Mouse (Mus musculus): ENCODE measurements at regions not wholly inside any gene's neighbourhood (a gene's known extent, or its start where the extent isn't known, plus 50 kb on each side); places are given as distances from the start of the nearest gene placed in this dataset.

DNA sequence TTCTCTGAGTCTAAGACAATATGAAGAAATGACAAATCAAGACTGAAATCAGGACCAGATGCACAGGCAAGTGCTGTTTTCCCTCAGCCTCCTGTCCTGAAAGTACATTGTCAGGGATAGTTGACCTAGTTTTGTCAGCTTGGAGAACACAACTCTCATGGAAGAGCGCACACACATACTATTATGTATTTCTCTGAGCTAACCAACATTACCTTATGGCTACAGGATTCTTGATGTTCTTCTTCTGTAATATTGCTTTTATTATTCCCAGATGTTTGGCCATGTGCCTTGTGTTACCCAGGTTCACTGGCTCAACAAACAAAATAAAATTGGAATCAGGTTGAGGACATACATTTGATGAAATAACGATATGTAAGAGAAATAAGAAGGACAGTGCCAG is 521.1 kb downstream of the Slc22a22 start:
- no peaks in the 10 kb centered on the region for H3K4me1 ChIP-seq (ENCODE audit: control insufficient read depth in 1 of 2, insufficient read depth in 2 of 2, low read length in 2 of 2)
- TF ChIP-seq ELF1 (IDR thresholded peaks at IDR 0.05; ENCODE audit: low read depth, low read length), result no peak
- TF ChIP-seq MAX (IDR thresholded peaks at IDR 0.05; ENCODE audit: low read length), result no peak
- TF ChIP-seq MXI1 (IDR thresholded peaks at IDR 0.05; ENCODE audit: low read depth, low read length), result no peak
- TF ChIP-seq MYB (IDR thresholded peaks at IDR 0.05; ENCODE audit: low read depth, low read length), result no peak
- TF ChIP-seq CHD1 (IDR thresholded peaks at IDR 0.05; ENCODE audit: low read depth, low read length), result no peak
- no peak for TF ChIP-seq MEF2A (IDR thresholded peaks at IDR 0.05; ENCODE audit: extremely low read depth, insufficient replicate concordance, low read depth, low read length, poor library complexity, severe bottlenecking)
- TF ChIP-seq ZKSCAN1 (IDR thresholded peaks at IDR 0.05; ENCODE audit: low read depth, low read length), result no peak
- TF ChIP-seq USF1 (IDR thresholded peaks at IDR 0.05; ENCODE audit: low read depth, low read length), result no peak
- no peak overlapping the region for H3K4me3 ChIP-seq (ENCODE audit: control insufficient read depth in 1 of 2, insufficient read depth in 1 of 2, low read depth in 2 of 2, low read length in 2 of 2)
- H3K36me3 ChIP-seq (ENCODE audit: control insufficient read depth in 1 of 2, insufficient read depth in 2 of 2, low read length in 2 of 2), result no peaks in the 10 kb centered on the region
- no peak overlapping the region for H3K9ac ChIP-seq (ENCODE audit: control insufficient read depth, low read depth, low read length, poor library complexity, severe bottlenecking)
- no peaks in the 10 kb centered on the region for H3K79me2 ChIP-seq (ENCODE audit: control insufficient read depth, insufficient read depth, low read length, poor library complexity)
- no peaks in the 10 kb centered on the region for H3K27me3 ChIP-seq (ENCODE audit: control insufficient read depth in 1 of 2, insufficient read depth in 2 of 2, low read length in 2 of 2)
- no peaks in the 10 kb centered on the region for H3K9me3 ChIP-seq (replicated peaks; ENCODE audit: insufficient read depth, low read length)
- no peak overlapping the region for H3K27ac ChIP-seq (ENCODE audit: control insufficient read depth, low read depth, low read length)
- DNase-seq (ENCODE audit: low read depth, low spot score), result no peak

DNA sequence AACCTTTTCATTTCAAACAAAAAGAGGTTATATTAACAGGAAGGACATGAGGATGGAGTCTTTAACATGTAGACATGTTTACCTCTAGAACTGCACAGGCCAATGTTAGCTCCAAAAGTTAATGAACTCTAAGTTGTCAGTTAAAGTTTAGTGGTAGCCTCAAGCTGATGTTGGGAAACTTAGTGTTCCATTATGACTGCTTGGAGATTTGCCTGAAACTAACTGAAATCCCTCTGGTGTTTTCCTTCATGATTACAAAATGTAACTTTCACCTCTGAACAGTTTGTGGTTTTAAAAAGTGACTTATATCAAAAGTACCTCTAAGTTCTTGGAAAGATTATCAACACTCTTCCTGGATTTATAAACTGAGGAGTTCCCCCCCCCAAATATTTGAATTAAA is 525.2 kb downstream of the Slc22a22 start:
- Histone ChIP-seq H3K9ac (ENCODE audit: control insufficient read depth, low read depth, low read length, poor library complexity, severe bottlenecking) (no peak overlapping the region), H3K79me2 (ENCODE audit: control insufficient read depth, insufficient read depth, low read length, poor library complexity) (no peaks in the 10 kb centered on the region), H3K27me3 (ENCODE audit: control insufficient read depth in 1 of 2, insufficient read depth in 2 of 2, low read length in 2 of 2) (no peaks in the 10 kb centered on the region), H3K27ac (ENCODE audit: control insufficient read depth, low read depth, low read length) (no peak overlapping the region), H3K4me1 (ENCODE audit: control insufficient read depth in 1 of 2, insufficient read depth in 2 of 2, low read length in 2 of 2) (no peaks in the 10 kb centered on the region), H3K4me3 (ENCODE audit: control insufficient read depth in 1 of 2, insufficient read depth in 1 of 2, low read depth in 2 of 2, low read length in 2 of 2) (no peak overlapping the region), H3K9me3 (replicated peaks; ENCODE audit: insufficient read depth, low read length) (no peaks in the 10 kb centered on the region), H3K36me3 (ENCODE audit: control insufficient read depth in 1 of 2, insufficient read depth in 2 of 2, low read length in 2 of 2) (no peaks in the 10 kb centered on the region)
- DNase-seq (ENCODE audit: low read depth, low spot score), result no peak
- no peak for TF ChIP-seq KAT2A (conservative IDR thresholded peaks at IDR 0.05; ENCODE audit: low read depth, low read length)
- no peak for TF ChIP-seq SIN3A (IDR thresholded peaks at IDR 0.05; ENCODE audit: low read length)
- no peak for TF ChIP-seq ZNF384 (IDR thresholded peaks at IDR 0.05; ENCODE audit: low read depth, low read length)
- TF ChIP-seq GABPA (IDR thresholded peaks at IDR 0.05; ENCODE audit: low read depth, low read length), result no peak
- no peak for TF ChIP-seq BHLHE40 (IDR thresholded peaks at IDR 0.05; ENCODE audit: borderline replicate concordance, low read depth, low read length)
- TF ChIP-seq ETS1 (IDR thresholded peaks at IDR 0.05; ENCODE audit: low read depth, low read length), result no peak
- TF ChIP-seq HCFC1 (IDR thresholded peaks at IDR 0.05; ENCODE audit: low read depth, low read length), result no peak
- no peak for TF ChIP-seq MAZ (IDR thresholded peaks at IDR 0.05; ENCODE audit: low read depth, low read length)

- no peaks in the 10 kb centered on the region for H3K79me2 ChIP-seq (ENCODE audit: control insufficient read depth, insufficient read depth, low read length, poor library complexity)
- H3K9ac ChIP-seq (ENCODE audit: control insufficient read depth, low read depth, low read length, poor library complexity, severe bottlenecking), result no peak overlapping the region
- no peak for DNase-seq (ENCODE audit: low read depth, low spot score)
- H3K27me3 ChIP-seq (ENCODE audit: control insufficient read depth in 1 of 2, insufficient read depth in 2 of 2, low read length in 2 of 2), result no peaks in the 10 kb centered on the region
- no peaks in the 10 kb centered on the region for H3K9me3 ChIP-seq (replicated peaks; ENCODE audit: insufficient read depth, low read length)
- TF ChIP-seq GABPA (IDR thresholded peaks at IDR 0.05; ENCODE audit: low read depth, low read length) (no peak), RCOR1 (IDR thresholded peaks at IDR 0.05; ENCODE audit: low read depth, low read length) (no peak), SMC3 (IDR thresholded peaks at IDR 0.05; ENCODE audit: low read depth, low read length) (no peak), MEF2A (IDR thresholded peaks at IDR 0.05; ENCODE audit: extremely low read depth, insufficient replicate concordance, low read depth, low read length, poor library complexity, severe bottlenecking) (no peak)
- H3K4me3 ChIP-seq (ENCODE audit: control insufficient read depth in 1 of 2, insufficient read depth in 1 of 2, low read depth in 2 of 2, low read length in 2 of 2), result no peak overlapping the region
- H3K4me1 ChIP-seq (ENCODE audit: control insufficient read depth in 1 of 2, insufficient read depth in 2 of 2, low read length in 2 of 2), result no peaks in the 10 kb centered on the region
- H3K27ac ChIP-seq (ENCODE audit: control insufficient read depth, low read depth, low read length), result no peak overlapping the region
- H3K36me3 ChIP-seq (ENCODE audit: control insufficient read depth in 1 of 2, insufficient read depth in 2 of 2, low read length in 2 of 2), result no peaks in the 10 kb centered on the region
Measured at GRCm38 (mm10) chr15:56950824-56951223, 526.6 kb downstream of the Slc22a22 start.
